Mouse (Mus musculus): ENCODE measurements around the gene Sall1.

The Sall1 gene

DNA sequence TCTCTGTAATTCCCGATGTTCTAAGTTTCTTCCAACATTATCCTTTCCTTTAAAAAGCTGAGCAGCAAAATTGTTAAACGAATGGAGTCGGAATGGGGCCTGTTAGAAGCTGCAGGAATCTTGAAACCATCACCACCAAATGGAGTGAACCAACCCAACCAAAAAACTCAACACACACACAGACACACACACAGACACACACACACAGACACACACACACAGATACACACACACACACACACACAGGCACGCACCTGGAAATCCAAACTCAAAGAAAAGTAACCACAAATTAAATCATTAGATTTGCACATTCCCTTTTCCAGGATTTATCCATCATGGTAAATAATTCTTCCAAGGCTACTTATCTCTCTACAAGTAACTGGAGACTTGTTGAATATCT is 5.0 kb downstream of the Sall1 start:
- CTCF ChIA-PET = no interaction called here

- CTCF ChIA-PET = no interaction called here
Measured at GRCm38 (mm10) chr8:89037536-89038236, 6.3 kb downstream of the Sall1 start.

GRCm38 (mm10) chr8:89032412-89032811 is 11.6 kb downstream of the Sall1 start:
- CTCF ChIA-PET = no interaction called here

DNA sequence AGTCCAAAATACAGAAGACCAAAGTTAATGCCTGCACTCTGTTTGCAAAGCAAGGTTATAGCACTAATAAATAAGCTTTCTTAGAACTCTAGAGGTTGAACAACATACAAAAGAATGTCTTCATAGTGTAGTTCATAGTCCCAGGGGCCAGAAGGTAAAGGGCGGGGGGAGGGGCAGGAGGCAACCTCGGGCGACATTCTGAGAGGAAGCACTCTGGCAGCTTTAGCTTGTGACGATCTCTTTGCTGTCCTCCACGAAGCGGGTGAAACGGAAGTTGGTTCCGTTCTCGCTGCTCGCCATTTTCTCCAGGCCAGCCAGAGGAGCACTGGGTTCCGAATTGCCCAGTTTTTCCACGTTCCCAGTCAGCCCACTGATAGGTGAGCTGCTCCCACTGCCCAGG is 15.8 kb downstream of the Sall1 start:
- CTCF ChIA-PET = no interaction called here

GRCm38 (mm10) chr8:89026139-89026520 is 17.8 kb downstream of the Sall1 start:
- CTCF ChIA-PET = no interaction called here

- CTCF ChIA-PET = no interaction called here
Measured at GRCm38 (mm10) chr8:89025281-89026138, 18.5 kb downstream of the Sall1 start.

DNA sequence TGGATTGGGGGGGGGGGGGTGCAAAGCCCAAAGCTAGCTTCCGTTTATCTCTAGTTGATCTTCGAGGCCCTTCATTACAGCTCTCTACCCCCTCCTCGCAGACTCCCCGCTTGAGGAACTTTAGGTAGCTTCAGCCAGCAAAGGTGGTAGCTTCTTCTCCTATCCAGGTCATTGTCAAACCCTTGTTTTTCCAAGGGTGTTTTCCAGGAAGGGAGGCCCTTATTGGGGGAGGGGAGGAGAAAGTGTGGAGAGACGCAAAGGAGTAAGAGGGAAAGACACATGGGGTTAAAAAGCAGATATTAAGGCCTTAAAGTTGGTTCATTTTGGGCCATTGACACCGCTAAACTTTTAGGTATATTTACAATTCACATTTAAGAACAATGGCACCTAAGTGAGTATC is 19.2 kb downstream of the Sall1 start:
- CTCF ChIA-PET = no interaction called here

DNA sequence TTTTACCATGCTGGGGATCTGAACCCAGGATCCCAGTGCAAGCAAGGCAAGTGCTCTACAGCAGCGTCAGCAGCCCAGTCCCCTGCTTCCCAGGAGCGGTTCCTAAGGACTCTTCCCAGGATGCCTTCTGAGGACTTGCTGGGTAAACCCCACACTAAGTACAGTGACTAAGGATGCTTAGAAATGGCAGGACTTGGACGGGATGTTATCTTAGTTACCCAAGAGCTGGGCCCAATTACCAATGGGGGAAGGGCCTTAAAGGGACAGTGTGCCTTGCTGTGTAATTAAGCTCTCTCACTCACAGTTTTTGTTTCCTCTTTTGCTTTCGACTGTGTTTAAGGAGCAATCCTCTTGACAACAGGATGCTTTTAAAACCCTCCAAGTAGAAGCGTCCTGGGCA is 22.8 kb downstream of the Sall1 start:
- CTCF ChIA-PET = no interaction called here

- CTCF ChIA-PET = no interaction called here
Measured at GRCm38 (mm10) chr8:89017891-89018290, 26.1 kb downstream of the Sall1 start.

DNA sequence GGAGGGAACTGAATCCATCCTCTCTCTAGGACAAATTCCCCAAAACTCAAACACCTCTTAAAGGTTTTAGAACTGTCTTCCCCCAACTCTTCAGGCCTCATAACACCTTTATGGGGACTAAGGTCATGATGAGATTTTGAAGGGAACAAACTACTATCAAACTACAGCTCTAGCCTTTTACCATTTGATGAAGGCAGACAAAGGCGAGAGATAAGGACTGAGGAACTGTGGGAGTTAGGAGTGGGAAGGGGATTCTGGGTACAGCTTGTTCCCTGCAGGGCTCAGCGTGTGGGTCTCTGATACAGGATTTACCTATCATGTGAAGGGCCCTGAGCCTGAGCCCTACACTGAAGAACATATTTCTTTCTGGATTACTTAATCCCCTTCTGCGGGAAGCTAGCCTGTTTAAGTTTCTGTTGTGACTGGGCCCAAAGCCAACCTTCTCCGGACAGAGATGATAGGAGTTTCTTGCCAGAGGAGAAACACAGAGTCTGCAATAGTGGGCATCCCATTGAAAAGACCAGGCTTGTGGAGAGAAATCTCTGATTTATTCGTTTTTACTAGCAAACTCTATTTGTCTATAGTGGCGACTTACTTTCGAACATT is 27.4 kb downstream of the Sall1 start:
- CTCF ChIA-PET = no interaction called here

DNA sequence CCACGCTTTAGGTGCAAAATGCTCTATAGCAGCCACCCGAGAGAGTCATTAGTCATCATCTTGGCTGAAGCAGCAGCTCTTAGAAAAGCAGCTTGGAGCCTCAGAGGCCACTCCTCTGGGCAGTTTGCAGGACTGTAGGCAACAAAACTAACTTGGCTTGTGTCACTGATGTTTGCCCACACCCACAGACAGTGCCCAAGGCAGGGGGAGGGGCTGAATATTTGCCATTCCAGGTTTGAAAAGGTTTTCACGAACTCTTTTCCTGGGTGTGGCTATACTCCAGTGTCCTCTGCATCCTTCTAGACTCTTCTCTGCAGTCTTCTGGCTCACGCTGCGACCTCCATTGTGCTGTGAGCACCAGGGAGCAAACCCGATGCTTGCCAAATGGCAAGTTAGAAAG is 28.4 kb downstream of the Sall1 start:
- CTCF ChIA-PET = no interaction called here

DNA sequence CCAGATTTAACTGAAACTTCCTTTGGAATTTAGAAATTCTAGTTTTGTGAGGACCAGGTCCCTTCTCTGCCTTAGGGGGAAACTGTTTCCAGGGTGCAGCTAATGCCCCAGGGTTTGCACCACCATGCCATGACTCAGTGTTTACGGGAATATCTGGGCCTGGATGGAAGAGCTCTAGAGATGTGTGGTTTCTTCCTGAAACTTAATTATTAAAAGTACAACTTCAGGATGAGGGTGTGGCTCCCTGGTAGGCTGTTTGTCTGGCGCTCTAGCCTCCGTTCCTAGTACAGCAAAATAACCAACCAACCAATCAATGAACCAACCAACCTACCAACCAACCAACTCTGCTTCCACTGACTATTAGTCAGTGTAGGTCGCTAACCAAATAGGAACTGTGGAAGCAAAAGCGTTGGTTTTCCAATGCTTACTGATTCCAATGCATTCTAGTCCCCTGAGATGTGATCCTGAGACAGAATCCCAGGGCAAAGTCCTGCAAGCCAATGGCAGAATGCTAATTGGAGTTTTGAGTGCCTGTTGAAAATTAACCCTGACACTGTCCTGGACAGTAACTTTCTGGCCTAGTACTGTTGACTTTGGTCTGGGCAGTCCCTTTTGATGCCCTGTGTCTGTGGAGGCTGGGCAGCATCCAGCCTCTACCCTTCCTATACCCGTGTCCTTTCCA is 31.0 kb downstream of the Sall1 start:
- CTCF ChIA-PET = no interaction called here

GRCm38 (mm10) chr8:89012024-89012712 is 31.8 kb downstream of the Sall1 start:
- CTCF ChIA-PET = interaction anchor here (0.6 kb wide), 1 partner anchor 174 kb away, joined by 6 read pairs; no protein-coding TSS in a partner anchor

DNA sequence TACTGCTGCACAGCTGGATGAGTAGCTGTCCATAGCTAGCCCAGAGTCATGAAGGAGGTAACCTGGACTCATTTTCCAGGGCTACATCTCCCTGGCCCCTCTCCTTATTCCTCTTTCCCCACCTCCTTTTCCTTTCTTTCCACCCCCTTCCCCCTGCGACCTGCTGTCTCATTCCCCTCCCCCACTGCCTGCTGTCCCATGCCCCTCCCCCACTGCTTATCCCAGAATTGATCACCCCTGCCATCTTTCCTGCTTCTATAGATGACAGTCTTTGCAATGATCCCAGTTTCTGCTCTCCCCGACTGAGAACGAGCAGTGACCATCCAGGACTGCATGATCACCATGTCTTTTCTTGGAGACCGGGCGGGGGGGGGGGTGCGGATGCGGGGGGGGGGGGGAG is 35.2 kb downstream of the Sall1 start:
- CTCF ChIA-PET = no interaction called here

DNA sequence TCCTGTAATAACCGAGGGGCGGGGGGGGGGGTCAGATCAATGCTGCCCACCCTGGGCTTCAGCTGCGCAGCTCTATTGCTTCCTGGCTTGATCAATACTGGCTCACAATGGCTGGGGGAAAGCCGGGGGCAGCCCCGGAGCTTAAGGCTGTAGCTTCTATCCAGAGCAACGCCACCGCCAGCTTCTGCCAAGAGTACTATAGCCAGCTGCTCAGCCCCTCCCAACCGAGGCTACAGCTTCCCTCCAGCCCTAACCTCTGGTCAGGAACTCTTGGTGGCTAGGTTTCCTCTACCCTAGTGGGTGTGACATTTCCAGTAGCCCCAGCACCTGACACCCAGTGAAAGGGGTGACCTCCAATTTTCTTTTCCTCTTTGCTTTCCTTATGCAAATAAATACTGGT is 36.8 kb downstream of the Sall1 start:
- CTCF ChIA-PET = no interaction called here

DNA sequence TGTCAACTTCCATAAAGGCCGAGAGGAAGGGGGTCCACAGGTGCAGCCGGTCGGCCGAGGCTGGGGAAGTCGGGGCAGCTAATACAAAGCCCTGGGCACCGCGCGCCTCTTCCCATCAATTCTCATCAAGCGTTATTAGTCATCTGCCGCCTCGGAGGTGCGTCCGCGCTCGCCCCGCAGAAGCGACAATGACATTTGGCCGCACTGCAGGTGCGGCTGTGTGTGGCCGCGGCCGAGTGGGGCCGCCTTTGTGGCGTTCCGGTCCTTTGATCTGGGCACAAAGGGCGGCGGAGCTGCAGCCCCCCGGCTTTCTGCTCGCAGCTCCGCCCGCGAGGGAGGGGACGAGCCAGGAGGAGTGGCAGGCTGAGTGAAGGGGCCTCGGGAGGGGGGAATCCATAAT is 37.5 kb downstream of the Sall1 start:
- CTCF ChIA-PET = no interaction called here

DNA sequence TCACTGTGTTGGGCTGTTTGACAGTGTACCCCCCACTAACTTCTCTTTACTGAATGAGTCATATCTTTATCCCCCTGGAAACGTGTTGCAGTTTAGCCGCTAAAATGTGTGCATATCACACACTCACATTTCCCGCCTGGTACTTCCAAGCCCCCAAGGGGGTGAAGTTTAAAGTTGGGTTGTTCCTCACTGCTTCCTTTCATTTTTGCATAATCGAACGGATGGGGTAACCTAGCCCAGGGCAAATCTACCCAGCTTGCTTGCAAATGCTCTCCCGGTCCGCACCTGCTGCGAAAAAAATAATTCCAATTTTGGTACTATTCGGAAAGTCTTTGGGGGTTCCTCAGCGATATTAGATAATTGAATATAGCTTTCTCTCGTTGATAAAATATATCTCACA is 38.2 kb downstream of the Sall1 start:
- CTCF ChIA-PET = no interaction called here

DNA sequence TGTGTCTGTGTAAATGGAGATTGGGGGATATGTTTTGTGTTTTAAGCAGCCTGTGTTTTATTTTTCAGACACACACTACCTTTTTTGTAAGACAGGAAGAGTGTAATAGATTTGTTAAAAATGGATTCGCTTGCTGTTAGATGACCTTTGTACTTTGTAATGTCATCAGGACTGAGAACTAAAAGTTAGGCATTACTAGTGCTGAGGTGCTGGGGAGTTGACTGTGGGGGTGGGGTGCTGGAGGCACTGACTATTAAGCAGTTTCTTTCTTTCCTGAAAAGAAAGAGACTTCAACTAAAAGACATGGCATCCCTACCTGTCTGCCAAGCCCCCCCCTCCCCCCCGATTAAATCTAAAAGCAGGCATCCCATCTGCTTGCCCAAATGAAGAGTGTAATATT is 39.9 kb downstream of the Sall1 start:
- CTCF ChIA-PET = no interaction called here

DNA sequence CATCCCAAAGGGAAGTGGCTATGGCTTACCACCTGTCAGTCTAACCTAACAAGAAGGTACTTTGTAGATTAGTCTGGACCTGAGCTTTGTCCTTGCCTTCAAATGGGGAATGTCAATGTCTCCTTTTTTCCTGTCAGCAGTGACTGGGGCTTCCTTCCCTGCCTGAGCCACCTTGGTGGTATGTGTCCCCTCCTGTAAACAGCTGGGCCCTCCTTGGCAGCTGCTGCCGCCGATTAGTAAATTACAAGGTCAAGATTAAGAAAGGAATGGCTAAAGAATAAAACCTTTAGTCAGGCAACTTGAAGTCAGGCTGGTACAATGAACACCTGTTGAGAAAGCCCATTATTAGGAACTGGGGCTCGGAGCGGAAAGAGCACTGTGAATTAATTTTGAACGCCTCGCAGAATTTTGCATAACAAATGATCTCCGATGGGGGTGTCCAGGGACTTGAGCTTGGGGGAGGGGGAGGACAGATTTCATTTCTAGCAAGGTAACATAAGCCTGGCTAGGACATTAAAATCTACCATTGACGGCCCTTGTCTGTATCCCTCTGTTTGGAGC is 40.5 kb downstream of the Sall1 start:
- CTCF ChIA-PET = interaction anchor here (0.7 kb wide), 1 partner anchor 123 kb away, joined by 3 read pairs; no protein-coding TSS in a partner anchor

GRCm38 (mm10) chr8:89002128-89002527 is 41.8 kb downstream of the Sall1 start:
- CTCF ChIA-PET = no interaction called here

- CTCF ChIA-PET = no interaction called here
Measured at GRCm38 (mm10) chr8:88997276-88997675, 46.7 kb downstream of the Sall1 start.

Measured in spleen, embryonic (tissue).